Comparison of ENCODE assay signal across 10 mouse cellular contexts in the genomic region with DNA sequence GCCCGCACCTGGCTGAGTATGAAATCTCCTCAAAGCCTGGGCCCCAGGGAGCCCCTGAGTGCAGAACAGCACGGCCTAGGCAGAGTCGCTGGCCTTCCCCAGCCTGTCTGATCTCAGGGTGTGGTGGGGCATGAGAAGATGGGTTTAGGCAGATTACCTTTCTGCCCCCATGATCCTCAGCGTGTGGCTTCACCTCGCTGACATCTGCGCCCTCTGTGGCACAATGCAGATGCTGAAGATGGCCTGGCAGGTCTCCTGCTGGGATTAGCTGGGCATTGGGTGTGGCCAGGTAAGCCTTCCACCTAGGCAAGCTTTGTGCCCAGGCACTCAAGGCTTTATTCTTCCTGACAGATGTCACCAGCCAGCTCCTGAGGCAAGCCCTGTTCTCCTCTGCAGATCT.
"Had no signal": no experiment of that assay in that cellular context is flagged by ENCODE, and none has a peak within 500 bp of the region (broad histone marks: within the 10 kb centered on the region; RNA-seq: fewer than 3 reads in every experiment).

No protein-coding gene starts in this region.

- H3K9me3 ChIP-seq: liver, embryonic 15.5 days; lung, embryonic 15.5 days; megakaryocyte, embryonic 14.5 days; midbrain, embryonic 12.5 days; neural tube, embryonic 12.5 days; stomach, embryonic 15.5 days had no signal

- H3K27ac ChIP-seq: liver, embryonic 15.5 days; lung, embryonic 15.5 days; macrophage; midbrain, embryonic 12.5 days; neural tube, embryonic 12.5 days; stomach, embryonic 15.5 days; stomach, postnatal 0 days had no signal

- ATAC-seq: liver, postnatal 0 days; lung, postnatal 0 days had no signal

- H3K36me3 ChIP-seq: liver, embryonic 15.5 days; lung, embryonic 15.5 days; midbrain, embryonic 12.5 days; neural tube, embryonic 12.5 days; stomach, embryonic 15.5 days had no signal

- H3K9ac ChIP-seq: liver, embryonic 15.5 days; liver, postnatal 0 days; lung, embryonic 15.5 days; midbrain, embryonic 12.5 days; neural tube, embryonic 12.5 days; stomach, embryonic 15.5 days had no signal

- H3K4me2 ChIP-seq: liver, embryonic 15.5 days; lung, embryonic 15.5 days; midbrain, embryonic 12.5 days; neural tube, embryonic 12.5 days; stomach, embryonic 15.5 days had no signal

- H3K4me3 ChIP-seq: liver, embryonic 15.5 days; lung, embryonic 15.5 days; megakaryocyte, embryonic 14.5 days; midbrain, embryonic 12.5 days; neural tube, embryonic 12.5 days; stomach, embryonic 15.5 days had no signal

- H3K4me1 ChIP-seq: liver, embryonic 15.5 days had no signal
